Mouse (Mus musculus): ENCODE measurements around the gene Duox1.
"Not testable (repeated sequence)": the region's sequence is repeated elsewhere in the genome, so short reads cannot be mapped to it uniquely, and the experiment has no call there.

Duox1 gene

DNA sequence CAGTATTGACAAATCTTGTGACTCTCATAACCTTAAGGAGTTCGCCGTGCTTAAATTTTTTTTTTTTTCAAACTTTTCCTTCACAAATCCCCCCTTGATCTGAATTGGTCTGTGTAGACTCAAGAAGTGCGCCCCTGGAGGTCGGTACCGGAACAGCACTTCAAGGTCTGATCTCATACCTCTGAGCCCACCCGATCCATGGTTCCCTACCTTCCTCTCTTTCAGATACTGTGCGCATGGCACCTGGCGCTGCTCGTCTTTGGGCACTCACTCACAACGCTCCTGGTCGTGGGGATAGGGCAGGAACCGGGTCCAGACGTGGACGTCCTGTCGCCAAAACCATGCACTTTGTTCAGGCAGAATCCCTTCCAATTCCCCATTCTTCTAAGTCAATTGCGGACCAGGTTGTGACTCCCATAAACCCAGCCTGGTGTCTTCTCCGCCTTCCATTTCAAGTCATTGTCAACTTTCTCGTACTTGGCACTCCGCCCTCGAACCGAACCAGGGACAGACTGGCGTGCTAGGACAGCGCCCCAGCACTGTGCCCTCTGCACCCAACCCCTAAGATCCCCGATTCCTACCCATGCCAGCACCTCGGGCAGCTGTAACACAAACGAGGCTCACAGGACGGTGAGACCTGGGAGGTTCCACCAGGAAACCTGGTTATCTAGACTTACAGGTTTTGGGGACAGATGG lies 2.6 kb upstream of the Duox1 start:
- peak; percentile 75 for DNase-seq

DNA sequence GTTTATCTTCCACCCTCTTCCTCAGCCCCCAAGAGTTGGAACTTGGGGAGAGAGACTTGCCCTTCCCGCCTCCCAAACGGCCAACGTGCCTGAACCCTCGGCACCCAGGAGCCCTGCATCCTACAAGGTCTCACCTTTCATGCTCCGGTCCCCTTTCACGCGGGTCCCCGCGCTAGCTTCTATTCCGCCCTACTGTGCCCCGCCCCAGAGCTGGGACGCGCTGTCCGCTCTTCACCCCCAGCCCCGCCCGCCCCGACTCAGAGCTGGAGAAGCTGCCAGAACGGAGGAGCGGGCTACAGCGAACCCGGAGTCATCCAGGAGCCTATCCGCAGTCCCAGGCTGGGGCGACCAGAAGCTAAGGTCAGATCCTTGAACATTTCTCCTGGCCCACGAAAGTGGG lies 1.9 kb upstream of the Duox1 start, which contains the start of gene Duoxa1:
Duoxa1 (minus strand) TSS at position 195 of the 400 bp plus-strand sequence.
- DNase-seq = no peak

DNA sequence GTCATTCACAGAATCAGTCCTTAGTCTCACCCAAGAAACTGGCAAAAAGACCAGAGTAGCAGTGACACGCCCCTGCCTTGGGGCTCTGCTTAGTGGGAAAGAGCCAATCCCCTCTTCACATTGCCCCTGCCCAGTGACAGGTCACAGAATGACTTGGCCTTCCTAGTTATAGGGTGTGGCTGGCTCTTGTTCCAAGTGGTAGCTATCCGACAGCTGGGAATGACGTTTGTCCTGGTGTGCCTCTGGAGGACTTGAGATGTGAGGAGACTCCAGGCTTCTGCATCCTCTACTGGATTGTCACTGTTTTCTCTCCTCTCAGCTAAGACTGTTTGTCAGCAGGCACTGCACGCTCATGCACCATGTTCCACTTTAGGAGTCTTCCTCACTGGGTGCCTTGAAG lies 1.9 kb downstream of the Duox1 start:
- no peak for DNase-seq

- no peak for DNase-seq
Observed at GRCm38 (mm10) chr2:122323960-122324359, 8.5 kb downstream of the Duox1 start.

DNA sequence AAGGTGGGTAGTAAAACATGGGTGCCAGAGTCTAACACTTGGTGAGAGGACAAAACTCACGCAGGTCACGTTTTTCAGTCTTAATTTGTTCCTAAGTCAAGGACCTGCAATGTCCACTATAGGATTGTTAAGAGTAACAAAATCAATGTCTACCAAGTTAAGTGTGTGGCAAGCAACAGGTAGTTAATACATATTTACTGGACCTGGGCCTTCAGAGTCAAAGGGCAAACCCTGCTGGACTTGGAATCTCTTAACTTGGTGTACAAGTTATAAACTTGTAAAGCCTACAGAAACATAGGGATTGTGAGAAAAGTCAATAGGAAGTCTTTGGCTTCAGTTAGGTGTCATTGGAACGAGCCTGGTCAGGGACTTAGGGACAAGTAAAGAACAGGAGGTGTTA lies 9.1 kb downstream of the Duox1 start:
- DNase-seq = no peak

DNA sequence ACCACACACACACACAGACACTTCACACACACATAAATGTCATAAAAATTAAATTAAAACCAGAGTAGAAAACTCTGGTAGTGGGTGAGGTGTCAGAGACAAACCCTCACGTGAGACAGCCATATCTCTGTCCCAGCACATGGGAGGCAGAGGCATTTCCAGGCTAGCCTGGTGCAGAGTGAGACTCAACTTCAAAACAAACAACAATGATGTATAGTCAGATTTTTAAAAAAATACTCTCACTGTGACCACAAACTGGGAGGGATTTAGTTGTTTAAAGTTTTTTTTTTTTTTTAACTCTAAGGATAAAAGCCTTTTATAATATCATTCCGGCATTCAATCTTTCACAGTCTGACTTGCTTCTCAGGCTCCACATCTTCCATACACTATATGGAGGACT lies 9.9 kb downstream of the Duox1 start:
- no peak for DNase-seq

DNA sequence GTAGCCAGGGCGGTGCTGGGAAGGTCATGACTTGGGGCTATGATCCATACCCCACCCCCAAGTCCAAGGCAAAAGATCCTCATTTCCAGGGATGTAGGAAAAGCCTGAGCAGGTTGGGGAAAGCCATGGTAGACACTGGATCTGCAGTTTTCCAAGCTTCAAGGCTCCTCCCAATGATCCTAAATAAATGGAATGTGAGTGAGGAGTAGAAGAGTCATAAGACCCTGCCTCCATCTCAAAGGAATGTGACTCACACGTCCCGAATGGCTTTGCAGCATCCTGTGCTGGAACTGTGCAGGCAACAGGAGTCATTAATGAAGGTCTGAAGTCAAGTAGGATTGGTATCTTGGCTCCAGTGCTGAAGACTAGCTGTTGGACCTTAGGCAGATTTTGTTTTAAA lies 12.5 kb downstream of the Duox1 start:
- no peak for DNase-seq

DNA sequence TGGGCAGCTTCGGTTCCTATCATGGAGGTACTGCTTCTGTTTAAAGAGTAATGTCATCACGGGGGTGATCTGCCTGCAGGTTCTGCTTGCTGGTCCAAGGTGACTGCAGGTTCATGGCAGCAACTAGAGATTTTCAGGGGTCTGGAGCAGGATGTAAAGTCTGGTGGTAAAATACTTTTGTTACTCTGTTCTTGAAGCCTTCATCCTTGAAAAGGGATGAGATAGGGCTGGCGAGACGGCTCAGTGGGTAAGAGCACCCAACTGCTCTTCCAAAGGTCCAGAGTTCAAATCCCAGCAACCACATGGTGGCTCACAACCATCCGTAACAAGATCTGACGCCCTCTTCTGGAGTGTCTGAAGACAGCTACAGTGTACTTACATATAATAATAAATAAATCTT lies 14.8 kb downstream of the Duox1 start:
- not testable (repeated sequence) for DNase-seq

- DNase-seq = no peak
Observed at GRCm38 (mm10) chr2:122332222-122332621, 16.8 kb downstream of the Duox1 start.

- no peak for DNase-seq
Observed at GRCm38 (mm10) chr2:122334170-122334569, 18.7 kb downstream of the Duox1 start.

- no peak for DNase-seq
Observed at GRCm38 (mm10) chr2:122337291-122337690, 21.8 kb downstream of the Duox1 start.

GRCm38 (mm10) chr2:122345106-122345893 lies 29.8 kb downstream of the Duox1 start:
- no peak for DNase-seq

DNA sequence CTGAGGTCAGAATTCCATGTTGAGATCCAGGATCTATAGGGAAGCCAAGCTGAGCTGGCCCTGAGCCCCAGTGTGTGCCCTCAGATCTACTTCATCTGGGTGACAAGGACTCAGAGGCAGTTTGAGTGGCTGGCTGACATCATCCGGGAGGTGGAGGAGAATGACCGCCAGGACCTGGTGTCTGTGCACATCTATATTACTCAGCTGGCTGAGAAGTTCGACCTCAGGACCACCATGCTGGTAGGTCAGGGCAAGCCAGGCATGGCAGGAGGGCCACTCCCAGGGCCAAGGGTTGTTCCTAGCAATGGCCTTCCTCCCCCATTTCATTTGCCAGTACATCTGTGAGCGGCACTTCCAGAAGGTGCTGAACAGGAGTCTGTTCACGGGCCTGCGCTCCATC lies 30.7 kb downstream of the Duox1 start:
- not testable (repeated sequence) for DNase-seq

- no peak for DNase-seq
Observed at GRCm38 (mm10) chr2:122347257-122347656, 31.8 kb downstream of the Duox1 start.

GRCm38 (mm10) chr2:122348531-122349131 lies 33.2 kb downstream of the Duox1 start:
- peak; percentile 90 for DNase-seq

GRCm38 (mm10) chr2:122349136-122349785 lies 33.8 kb downstream of the Duox1 start:
- DNase-seq = no peak

DNA sequence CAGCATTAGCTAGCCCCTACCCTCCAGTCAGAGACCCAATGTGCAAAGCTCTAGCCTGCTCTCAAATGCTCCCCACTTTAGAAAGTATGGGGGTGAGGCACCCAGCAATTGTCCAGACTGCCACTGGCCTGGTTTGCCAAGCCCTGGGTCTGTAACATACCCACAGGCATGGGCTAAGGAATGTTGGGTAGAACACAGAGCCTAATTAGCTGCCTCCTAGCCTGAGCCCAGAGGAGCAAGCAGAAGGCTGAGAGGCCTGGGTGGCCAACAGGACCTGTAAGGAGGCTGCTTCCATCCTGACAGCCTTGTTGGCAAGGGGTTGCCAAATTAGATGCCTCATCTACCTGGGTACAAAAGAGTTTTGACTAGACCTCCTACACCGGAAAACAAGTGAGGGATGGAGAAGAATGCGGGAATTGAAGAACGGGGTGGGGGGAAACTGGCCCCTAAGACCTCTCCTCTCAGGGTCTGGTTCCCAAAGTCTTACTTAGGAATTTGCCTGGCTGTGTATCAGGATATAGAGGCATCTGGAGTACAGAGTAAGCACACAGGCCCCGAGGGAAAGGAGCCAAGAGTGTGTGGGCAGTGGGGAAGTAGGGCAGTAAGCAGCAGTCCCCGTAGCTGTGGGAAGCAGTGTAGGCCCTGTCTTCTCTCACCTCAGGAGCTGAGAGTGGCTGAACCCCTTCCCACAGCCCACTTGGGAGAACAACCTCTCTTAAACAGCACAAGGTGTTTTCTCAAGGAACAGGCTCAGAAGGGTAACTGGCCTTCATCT lies 35.9 kb downstream of the Duox1 start:
- DNase-seq = no peak

DNA sequence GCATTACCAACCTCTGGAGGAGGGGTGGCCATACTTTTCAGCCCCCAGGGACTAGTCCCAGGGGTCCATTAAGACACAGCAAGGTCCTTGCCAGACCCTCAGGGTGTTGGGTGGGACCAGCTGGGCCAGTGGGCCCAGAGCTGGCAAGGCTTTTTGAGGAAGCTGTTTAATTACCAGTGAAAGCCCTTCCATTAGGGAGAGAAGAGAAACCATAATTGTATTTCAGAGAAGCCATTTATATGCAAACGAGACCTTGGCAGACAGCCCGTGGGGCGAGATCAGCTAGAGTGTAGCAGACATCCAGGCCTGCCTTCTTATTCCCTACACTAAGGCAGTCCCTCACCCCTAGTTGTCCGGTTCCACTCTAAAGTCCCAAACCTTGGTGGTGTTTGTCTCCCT lies 36.5 kb downstream of the Duox1 start:
- no peak for DNase-seq

GRCm38 (mm10) chr2:122352992-122353391 lies 37.5 kb downstream of the Duox1 start:
- no peak for DNase-seq

- no peak for DNase-seq
Observed at GRCm38 (mm10) chr2:122353765-122354164, 38.3 kb downstream of the Duox1 start.

DNA sequence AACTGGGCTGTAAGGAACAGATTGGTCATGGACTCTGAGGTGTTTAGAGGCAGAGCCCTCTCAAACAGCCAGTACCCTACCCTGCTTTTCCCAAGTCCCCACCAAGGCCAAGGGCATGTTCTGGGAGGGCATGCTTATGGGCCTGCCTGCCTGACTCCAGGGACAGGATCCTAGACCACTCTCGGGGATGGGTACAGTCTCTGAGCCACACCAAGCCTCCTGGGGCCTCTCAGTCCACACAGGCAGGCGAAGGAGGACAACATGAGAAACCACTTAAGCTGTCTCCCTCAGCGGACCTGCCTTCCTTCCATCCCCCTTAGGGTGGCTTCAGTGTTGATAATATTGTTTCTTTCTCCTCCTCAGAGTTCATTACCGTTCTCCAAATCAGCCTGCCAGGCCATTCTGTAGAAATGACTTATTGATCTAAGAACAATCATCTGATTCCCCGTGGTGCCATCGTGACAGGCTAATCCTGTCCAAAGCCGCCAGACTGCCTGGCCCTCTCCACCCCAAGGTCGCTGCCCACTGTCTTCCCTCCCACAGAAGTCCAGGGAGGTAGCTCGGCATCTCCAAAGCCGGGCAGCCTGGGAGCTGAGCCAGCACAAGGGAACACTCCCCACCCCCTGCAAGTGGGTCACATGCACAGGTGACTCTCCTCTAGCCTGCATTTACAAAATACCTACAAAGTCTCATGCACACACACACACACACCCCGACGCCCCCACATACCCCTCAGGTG lies 38.9 kb downstream of the Duox1 start:
- no peak for DNase-seq

DNA sequence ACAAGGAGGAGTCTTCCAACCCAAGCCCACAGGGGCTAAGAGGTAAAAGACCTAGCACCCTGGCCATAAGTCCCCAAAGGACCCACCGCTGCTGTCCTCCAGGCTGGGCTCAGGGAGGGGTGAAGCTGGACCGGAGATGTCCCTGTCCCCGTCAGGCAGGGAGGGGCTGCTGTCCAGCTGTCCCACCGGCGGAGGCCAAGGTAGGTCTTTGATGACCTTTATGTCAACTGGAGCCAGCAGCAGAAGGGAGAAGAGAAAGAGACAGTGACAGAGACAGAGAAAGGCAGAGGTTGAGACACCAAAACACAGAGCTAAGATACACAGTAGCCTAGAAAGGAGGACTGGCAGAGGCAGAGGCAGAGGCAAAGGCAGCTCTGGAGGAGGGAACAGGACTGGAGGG lies 39.9 kb downstream of the Duox1 start:
- DNase-seq = no peak
